Mouse (Mus musculus): ENCODE measurements around the gene Eid1. TPM values are rescaled to one million over a fixed set of nuclear protein-coding genes. Genes with fewer than 3 reads are reported as not detected.

Gene Eid1
- total RNA-seq, 1 experiment from 2014 or later, result 83.8 TPM

DNA sequence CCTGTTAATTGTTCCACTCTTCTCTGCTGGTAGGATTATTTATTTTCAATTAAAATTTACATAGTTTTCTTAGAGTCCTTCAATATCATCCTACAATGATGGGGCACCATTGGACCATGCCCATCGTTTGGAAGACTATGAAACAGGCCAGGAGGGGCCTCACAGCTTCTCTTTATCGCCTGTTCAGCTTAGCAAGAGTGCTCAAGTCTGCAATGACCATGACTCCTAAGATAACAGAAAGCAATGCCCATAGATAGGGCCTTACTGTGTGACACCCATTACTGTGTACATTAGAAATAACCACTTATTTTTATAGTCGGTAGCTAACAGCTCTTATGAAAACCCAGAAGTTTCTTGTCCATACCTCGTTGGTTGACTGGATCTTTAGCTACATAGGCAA lies 7.0 kb upstream of the Eid1 start:
- no peak for ATAC-seq (replicated peaks; ENCODE audit: insufficient number of reproducible peaks, low FRiP score, low TSS enrichment, poor library complexity, severe bottlenecking)

DNA sequence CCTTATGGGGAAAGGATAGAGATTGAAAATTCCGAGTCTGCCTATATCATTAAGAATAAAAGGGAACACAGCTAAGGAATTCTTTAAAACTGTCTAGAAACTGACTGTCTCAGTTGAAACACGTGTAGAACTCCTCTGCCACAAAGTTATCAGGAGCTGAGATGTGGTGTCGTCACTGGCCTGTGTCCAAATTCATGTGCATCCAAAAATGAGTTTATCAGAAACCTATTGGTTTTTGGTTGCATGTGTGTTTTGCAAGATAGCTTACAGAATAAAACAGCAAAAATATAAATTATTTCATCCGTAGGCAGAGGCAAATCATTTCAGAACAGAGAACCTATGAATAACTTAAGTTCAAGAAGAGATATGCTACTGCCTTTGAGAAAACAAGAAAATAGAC lies 6.2 kb upstream of the Eid1 start:
- ATAC-seq (replicated peaks; ENCODE audit: insufficient number of reproducible peaks, low FRiP score, low TSS enrichment, poor library complexity, severe bottlenecking), result no peak

DNA sequence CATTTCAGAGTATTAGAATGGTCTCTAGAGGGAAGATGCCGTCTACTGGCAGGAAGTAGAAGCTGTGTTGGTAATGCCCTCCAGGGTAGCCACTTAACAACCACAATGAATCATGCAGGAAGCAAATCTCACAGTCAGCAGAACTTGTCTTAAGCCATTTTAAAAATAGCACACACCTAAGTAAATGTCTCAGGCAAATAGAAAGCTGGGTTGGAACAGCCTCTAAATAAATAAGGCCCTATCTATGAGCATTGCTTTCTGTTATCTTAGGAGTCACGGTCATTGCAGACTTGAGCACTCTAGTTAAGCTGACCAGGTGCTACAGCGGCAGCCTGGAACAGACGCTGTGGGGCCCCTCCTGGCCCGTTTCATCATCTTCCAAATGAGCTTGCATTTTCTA lies 5.7 kb upstream of the Eid1 start:
- ATAC-seq (replicated peaks; ENCODE audit: insufficient number of reproducible peaks, low FRiP score, low TSS enrichment, poor library complexity, severe bottlenecking), result peak; percentile 74

DNA sequence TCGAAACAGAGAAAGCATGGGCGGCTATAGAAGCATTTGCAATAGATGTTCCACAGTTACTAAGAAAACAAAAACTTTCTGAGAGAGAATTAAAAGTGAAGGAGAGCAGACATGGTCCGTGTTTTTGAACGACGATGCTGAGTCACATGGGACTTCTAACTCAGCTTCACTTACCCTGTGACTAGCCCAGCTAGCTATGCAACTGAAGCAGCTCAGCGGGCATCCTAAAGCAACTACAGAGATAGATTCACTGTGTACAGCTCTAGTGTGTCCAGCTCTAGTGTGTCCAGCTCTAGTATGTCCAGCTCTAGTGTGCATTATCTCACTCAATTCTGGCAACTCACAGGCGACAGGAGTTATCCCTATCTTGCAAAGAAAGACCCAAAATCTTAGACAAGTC lies 5.2 kb upstream of the Eid1 start:
- no peak for ATAC-seq (replicated peaks; ENCODE audit: insufficient number of reproducible peaks, low FRiP score, low TSS enrichment, poor library complexity, severe bottlenecking)

DNA sequence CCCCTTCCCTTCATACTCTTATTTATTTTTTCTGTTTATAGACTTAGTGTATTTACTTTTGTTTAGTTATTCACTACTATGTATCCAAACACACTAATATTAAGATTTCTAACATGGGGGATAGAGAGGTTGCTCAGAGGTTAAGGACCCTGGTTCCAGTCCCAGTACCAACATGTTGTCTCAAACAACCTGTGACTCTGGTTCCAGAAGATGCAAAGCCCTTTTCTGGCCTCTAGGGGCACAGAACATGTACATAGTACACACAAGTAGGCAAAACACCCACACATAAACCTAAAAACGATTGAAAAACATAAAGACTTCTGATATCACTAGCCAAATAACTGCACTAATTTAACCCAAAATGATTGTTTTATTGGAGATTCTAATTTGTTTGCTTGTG lies 2.0 kb upstream of the Eid1 start:
- no peak for ATAC-seq (replicated peaks; ENCODE audit: insufficient number of reproducible peaks, low FRiP score, low TSS enrichment, poor library complexity, severe bottlenecking)

DNA sequence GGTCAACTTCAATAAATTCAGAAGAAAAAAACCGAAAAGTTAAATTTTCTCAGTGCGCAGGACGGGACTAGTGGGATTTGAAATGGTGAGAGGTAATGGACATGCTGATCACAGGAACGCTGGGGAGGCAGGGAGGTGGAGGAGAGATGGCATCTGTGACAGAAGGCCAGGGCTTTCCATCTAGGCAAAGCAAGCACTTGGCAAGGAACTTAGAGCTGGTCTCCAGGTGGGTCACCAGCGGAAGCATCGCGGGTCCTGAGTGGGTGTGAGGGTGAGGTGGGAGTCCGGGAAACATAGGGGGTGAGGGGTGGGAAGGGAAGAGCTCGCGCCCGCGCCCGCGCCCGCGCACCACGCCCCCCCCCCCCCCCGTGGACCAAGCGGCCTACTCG lies 333 bp upstream of the Eid1 start:
- 0 out of 2 replicates have a peak, but pooled peaks have one; percentile 14 for ATAC-seq (replicated peaks; ENCODE audit: insufficient number of reproducible peaks, low FRiP score, low TSS enrichment, poor library complexity, severe bottlenecking)

DNA sequence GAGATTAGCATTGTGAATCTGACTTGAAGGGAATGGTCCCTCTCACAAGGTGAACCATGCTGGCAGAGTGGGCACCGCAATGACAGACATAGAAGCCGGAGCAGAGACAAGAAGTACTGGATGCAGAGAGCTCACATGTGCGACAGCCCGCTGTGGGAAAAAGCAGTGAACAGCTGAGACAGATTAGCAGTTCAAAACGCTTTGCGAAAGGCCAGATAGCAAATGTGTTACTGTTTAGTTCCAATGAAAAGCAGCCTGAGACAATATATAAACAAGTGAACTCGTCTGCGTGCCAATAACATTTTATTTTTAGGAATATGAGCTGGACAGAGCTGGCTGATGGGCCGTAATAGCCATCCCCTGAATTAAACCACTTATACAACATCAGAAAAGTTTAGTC lies 8.9 kb downstream of the Eid1 start:
- ATAC-seq (replicated peaks; ENCODE audit: insufficient number of reproducible peaks, low FRiP score, low TSS enrichment, poor library complexity, severe bottlenecking), result no peak

DNA sequence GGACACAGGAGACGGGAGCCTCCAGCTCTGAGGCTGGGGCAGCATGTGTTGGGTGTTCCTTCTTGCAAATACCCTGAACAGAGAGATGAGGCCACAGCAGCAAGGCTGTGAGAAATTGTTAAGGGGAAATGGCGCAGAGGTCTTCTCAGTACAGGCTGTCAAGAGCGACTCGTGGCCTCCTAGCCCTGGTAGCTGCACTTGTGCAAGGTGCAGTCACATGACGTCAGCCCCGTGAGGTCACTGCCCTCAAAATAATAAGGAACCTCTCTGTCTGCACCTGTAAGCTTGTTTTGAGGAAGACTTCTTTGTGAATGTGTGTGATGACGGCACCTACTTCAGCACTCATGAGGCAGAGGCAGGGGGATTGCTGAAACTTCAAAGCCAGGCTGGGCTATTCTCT lies 11.0 kb downstream of the Eid1 start:
- ATAC-seq (replicated peaks; ENCODE audit: insufficient number of reproducible peaks, low FRiP score, low TSS enrichment, poor library complexity, severe bottlenecking), result no peak

DNA sequence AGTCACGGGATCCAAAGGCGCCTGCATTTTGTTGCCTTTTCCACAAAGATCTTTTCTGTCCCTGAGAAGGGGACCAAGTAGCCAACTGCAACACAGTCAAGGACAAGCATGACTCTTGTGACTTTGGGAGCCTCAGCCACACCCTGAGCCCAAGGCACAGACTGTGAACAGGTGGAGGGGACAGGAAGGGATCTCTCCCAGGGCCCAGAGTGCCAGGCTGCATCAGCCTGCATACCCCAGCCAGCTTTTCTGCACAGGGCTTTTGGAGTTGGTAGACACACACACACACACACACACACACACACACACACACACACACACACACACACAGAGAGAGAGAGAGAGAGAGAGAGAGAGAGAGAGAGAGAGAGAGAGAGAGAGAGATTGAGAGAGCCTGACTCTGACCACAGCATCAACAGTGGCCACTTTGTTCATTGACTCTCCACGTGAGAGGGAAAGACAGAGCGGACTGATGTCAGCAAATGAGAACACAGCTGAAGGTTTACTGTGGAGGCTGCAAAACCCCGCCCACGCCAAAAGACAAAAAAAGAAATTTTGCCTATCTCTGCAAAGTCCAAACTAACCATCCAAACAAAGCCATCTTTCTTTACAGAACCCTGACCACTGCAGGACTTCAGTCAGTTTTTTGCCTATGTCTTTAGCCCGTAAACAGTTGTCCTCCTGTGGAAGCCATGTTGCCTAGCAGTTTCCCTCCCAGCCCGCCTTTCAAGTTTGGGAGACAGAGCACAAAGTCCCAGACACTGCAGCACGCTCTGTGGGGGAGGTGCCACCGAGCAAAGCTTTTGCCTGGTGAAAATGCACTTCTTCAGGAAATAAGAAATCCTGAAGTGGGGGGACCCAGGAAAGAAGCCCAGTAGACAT lies 11.9 kb downstream of the Eid1 start:
- no peak for ATAC-seq (replicated peaks; ENCODE audit: insufficient number of reproducible peaks, low FRiP score, low TSS enrichment, poor library complexity, severe bottlenecking)

DNA sequence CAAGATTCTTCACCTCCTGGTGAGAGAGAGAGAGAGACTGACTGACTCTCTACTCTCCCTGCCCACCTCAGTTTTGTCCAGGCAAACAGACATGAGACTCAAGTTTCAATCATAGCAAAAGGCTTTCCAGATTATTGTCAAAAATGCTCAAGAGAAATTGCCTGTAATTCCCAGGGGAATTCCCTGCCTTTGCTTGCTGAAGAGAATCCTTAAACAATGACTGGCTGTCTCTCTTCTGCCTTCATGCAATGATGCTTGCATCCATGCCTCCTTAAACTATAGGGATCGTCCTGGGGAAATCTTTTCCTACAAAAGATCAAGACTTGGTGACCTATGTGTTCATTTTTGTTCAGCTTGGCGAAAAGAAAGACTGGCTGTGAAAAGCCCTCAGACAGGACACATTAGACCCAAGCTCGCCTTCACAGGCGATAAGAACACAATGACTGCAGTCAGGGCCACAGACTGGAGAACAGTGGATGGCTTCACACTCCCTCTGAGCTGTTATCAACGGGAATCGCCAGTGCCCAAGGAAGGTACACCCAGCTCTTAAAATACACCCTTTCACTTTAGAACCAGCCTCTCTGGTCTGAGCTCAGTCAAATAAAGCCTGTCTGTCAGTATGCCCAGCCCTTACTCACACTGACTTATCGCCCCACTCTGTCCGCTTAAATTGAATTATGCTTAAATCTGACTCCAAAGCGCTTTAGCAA lies 12.7 kb downstream of the Eid1 start:
- no peak for ATAC-seq (replicated peaks; ENCODE audit: insufficient number of reproducible peaks, low FRiP score, low TSS enrichment, poor library complexity, severe bottlenecking)

DNA sequence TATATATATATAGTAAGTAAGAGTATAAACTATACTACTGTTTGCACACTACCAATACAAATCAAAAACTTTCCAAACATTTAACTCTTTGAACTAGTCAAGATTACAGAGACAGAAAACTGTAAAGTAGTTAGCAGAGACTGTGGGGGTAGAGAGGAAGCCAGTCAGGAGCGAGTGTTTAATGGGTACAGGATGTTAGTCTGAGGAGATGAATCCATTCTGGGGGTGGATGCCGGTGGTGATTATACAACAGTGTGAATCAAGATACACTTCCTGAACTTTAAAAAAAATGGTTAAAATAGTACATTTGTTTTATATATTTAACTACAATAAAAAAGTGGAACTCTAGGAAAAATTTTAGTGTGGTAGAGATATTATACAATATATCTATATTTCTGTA lies 19.1 kb downstream of the Eid1 start:
- no peak for ATAC-seq (replicated peaks; ENCODE audit: insufficient number of reproducible peaks, low FRiP score, low TSS enrichment, poor library complexity, severe bottlenecking)

DNA sequence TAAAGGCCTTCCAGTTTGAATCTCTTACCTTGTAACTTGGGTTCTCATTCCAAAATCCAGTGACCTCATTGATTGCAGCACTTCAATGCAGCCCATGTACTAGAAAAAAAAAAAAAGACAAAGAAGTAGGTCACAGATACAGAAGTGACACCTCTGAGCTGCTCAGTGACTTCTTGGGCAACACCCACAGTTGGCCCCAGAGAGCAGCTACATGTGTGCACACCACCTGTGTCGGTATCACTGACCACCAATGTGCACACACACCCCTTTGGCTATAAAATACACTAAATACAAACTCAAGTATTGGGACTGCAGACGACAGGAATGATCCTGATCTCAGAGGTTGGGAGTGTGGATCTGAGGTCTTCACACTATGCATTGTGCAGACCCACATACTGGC lies 21.9 kb downstream of the Eid1 start:
- no peak for ATAC-seq (replicated peaks; ENCODE audit: insufficient number of reproducible peaks, low FRiP score, low TSS enrichment, poor library complexity, severe bottlenecking)

DNA sequence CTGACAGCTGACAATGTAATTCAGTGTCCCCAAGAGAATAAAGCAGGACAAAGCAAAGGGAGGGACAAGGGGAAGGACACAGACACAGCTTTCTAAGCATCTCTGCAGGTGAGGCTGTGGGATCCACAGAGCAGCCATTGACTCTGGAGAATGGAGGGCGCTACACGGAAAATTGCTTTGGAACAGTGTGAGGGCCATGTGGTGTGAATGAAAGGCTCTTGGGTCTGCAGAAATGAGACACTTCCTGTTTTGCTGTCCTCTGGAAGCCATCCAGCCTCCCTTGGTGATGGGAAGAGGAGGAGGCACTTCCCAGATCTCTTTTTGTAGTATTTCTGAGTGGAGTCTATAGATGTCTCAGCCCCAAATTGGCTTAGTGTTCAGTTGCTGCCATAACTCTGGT lies 23.3 kb downstream of the Eid1 start:
- ATAC-seq (replicated peaks; ENCODE audit: insufficient number of reproducible peaks, low FRiP score, low TSS enrichment, poor library complexity, severe bottlenecking), result no peak

DNA sequence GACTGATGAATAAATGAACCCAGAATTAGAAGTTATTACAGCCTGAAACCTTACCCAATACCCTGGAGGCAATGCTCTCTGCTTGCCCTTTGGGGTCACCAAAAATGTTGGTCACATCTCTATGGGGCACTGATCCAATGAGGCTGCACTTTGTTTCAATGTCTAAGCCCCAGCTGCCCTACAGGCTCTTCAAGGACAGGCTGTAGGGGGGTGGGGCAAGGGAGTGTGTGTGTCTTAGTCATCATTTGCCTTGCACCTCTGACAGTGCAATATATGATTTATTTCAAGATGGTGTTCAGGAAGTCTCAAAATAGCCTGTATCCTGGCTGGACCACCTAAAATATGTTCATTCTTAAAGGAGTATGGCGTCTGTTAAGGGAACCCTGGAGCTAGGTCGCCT lies 28.7 kb downstream of the Eid1 start:
- no peak for ATAC-seq (replicated peaks; ENCODE audit: insufficient number of reproducible peaks, low FRiP score, low TSS enrichment, poor library complexity, severe bottlenecking)

DNA sequence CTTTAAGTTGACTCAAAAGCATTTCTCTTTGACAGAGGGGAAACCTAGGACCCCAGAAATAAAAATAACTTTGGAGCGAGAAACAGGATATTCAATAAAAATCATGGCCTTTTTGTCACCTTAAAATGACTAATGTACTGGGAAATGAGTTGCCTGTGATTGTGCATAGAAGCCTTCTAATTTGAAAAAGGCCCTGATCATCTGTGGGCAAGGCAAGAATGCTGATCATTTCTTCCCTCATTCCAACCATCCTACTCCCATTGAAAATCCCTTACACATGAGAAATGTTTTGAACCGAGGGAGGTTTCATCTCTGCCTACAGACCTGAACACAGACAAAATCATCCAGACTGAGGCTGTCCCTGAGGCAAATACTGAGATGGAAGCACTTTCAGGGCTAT lies 30.0 kb downstream of the Eid1 start:
- no peak for ATAC-seq (replicated peaks; ENCODE audit: insufficient number of reproducible peaks, low FRiP score, low TSS enrichment, poor library complexity, severe bottlenecking)

DNA sequence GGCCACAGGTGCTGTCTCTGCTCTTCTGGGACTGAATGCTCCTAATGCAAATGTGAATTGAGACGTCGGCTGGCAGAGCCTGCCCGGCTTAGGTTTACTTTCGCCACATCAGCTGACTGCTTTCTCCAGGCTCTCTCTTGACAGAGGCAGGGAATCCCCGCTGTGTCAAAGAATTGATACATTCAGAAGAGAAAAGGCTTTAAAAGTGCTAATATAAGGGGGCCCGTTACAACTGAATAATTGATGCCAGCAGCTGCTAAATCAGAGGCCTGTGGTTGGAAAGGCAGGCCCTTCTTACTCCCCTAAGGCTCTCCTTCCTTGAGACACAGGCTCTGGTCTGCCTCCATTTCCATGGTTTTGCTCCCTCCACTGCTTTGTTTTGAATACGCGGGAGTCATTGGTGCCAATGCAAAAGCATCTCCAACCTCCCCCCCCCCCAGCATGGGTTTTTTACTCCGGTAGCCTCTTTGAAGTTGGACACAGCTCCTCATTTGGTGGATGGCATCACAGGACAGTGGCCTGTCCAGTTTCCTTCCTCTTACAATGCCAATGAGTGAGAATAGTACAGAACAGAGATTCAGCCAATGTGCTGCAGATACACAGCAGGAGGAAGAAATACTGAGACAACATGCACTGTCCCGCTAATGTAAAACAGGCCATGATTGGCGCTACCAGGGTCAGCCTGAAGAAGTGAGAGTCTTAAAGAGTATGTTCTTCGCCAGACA lies 32.2 kb downstream of the Eid1 start:
- no peak for ATAC-seq (replicated peaks; ENCODE audit: insufficient number of reproducible peaks, low FRiP score, low TSS enrichment, poor library complexity, severe bottlenecking)

DNA sequence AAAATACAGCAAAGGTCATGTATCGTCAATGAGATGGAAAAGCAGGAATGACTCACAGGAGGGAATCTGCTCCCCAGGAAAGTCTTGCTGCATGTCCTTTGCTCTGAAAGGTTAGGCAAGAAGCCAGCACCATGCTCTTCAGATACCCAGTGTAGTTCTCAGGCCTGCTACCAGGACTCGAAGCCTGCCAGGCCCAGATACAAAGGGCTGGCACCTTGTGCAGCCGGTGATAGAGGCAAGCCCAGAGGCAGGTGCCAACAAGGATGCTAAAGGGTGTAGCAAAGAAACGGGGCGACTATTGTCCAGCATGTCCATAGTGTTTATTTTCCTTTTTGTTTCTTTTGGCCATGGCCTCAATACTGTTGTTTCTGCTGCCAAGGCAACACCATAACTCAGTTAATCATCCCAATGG lies 33.6 kb downstream of the Eid1 start:
- no peak for ATAC-seq (replicated peaks; ENCODE audit: insufficient number of reproducible peaks, low FRiP score, low TSS enrichment, poor library complexity, severe bottlenecking)

DNA sequence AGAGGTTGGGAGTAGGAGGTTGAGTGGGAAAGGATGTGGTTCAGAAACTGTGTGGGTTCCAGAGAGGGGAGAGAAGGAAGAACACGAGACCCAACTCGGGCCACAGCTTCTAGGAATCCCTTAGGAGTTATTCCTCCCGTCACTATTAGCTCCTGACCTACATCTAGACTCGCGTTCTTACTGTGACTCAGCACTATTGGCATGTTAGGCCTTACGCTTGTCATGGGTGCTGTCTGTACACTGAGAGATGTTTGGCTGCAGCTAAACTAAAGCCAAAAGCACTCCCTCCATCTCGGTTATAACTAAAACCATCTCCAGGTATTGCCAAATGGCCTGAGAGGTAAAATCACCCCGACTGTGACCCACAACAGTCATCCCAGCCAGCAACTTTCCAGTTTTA lies 43.7 kb downstream of the Eid1 start:
- no peak for ATAC-seq (replicated peaks; ENCODE audit: insufficient number of reproducible peaks, low FRiP score, low TSS enrichment, poor library complexity, severe bottlenecking)

DNA sequence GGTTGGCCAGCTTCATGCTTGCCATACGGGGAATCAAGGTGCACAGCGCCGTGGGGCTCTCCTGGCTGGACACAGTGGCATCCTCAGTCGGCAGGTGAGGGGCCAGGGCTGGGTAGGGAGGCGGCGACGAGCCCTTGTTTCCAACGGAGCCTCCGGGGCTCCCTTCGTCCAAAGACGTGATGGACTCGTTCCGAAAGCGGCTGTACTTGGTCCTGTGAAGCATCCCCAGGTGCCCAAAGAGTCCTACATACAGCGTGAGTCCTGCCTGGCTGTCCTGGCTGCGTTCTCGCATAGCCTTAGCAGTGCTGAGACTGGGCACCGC lies 50.2 kb downstream of the Eid1 start:
- no peak for ATAC-seq (replicated peaks; ENCODE audit: insufficient number of reproducible peaks, low FRiP score, low TSS enrichment, poor library complexity, severe bottlenecking)

All from monocyte, adult 5-6 weeks (primary cell).